ENCODE assay signal across 11 mouse cellular contexts in genomic region chr13:60007593-60007992, GRCm38 (mm10).
DNase-seq lines count a peak whose midpoint lies in the region; ATAC-seq and TF ChIP-seq lines count a peak whose summit lies in the region.
"Had no signal": no experiment of that assay in that cellular context is flagged by ENCODE, and none has a peak within 500 bp of the region (broad histone marks: within the 10 kb centered on the region; RNA-seq: fewer than 3 reads in every experiment).

No protein-coding gene starts in this region.

- H3K4me2 ChIP-seq in embryonic facial prominence, embryonic 14.5 days (ENCODE audit: low read depth, low read length) = no peak overlapping the region
- H3K4me2 ChIP-seq in intestine, postnatal 0 days (replicated peaks; ENCODE audit: low read depth) = no peak overlapping the region

- intact Hi-C loops in heart, postnatal 25 days (cut with DNase I) = no loop called here

- peaks cover 26% of the 10 kb centered on the region for H3K4me1 ChIP-seq in embryonic facial prominence, embryonic 14.5 days (ENCODE audit: control insufficient read depth, insufficient read depth, low read length)
- H3K4me1 ChIP-seq in intestine, postnatal 0 days (replicated peaks; ENCODE audit: control insufficient read depth, insufficient read depth, low read length) = no peaks in the 10 kb centered on the region

- peak; percentile 66 to 69 for DNase-seq in heart, adult 18-20 months
- no peak for DNase-seq in heart, postnatal 25 days (ENCODE audit: low spot score)
- peak; percentile 87 for DNase-seq in embryonic facial prominence, embryonic 14.5 days (ENCODE audit: low spot score)
- peak; percentile 18 for DNase-seq in lung, postnatal 10 days
- no peak for DNase-seq in gastrocnemius, postnatal 10 days
- no peak for DNase-seq in urinary bladder, adult 2 months (ENCODE audit: low spot score)
- DNase-seq: cerebellum, adult 11-12 months; right cerebral cortex, adult 18-20 months had no signal

- no peaks in the 10 kb centered on the region for H3K36me3 ChIP-seq in embryonic facial prominence, embryonic 14.5 days (ENCODE audit: control insufficient read depth, insufficient read depth, low read length)
- H3K36me3 ChIP-seq in intestine, postnatal 0 days (ENCODE audit: control insufficient read depth, insufficient read depth) = no peaks in the 10 kb centered on the region

- no peaks in the 10 kb centered on the region for H3K27me3 ChIP-seq in embryonic facial prominence, embryonic 14.5 days (replicated peaks; ENCODE audit: control insufficient read depth, insufficient read depth, low read length)
- no peaks in the 10 kb centered on the region for H3K27me3 ChIP-seq in intestine, postnatal 0 days (replicated peaks; ENCODE audit: control insufficient read depth, insufficient read depth, low read length)

- H3K9me3 ChIP-seq in embryonic facial prominence, embryonic 14.5 days (ENCODE audit: control insufficient read depth, low read length) = no peaks in the 10 kb centered on the region
- H3K9me3 ChIP-seq in intestine, postnatal 0 days (ENCODE audit: control insufficient read depth) = no peaks in the 10 kb centered on the region

- H3K9ac ChIP-seq in embryonic facial prominence, embryonic 14.5 days (ENCODE audit: low read depth, low read length) = no peak overlapping the region
- no peak overlapping the region for H3K9ac ChIP-seq in intestine, postnatal 0 days (ENCODE audit: low read depth, low read length)

- H3K27ac ChIP-seq in embryonic facial prominence, embryonic 14.5 days (replicated peaks; ENCODE audit: low read depth, low read length) = peak overlapping the region; percentile 10
- H3K27ac ChIP-seq in intestine, postnatal 0 days (ENCODE audit: low read depth, low read length) = no peak overlapping the region
- H3K27ac ChIP-seq: macrophage had no signal

- ATAC-seq in embryonic facial prominence, embryonic 14.5 days (ENCODE audit: low read depth) = peak; percentile 71
- peak; percentile 43 for ATAC-seq in intestine, postnatal 0 days
- ATAC-seq in CD4-positive, CD25-positive, alpha-beta regulatory T cell, adult 4 months = no peak

- no peak for TF ChIP-seq CTCF in intestine, postnatal 0 days (IDR thresholded peaks at IDR 0.05; ENCODE audit: low read depth)

- WGBS in embryonic facial prominence, embryonic 14.5 days = 21% methylated on average over 7 of the region's 7 CpGs
- WGBS in intestine, postnatal 0 days = 13% methylated on average over 7 of the region's 7 CpGs

- no peak overlapping the region for H3K4me3 ChIP-seq in embryonic facial prominence, embryonic 14.5 days (ENCODE audit: low read depth, low read length)
- H3K4me3 ChIP-seq in intestine, postnatal 0 days (ENCODE audit: low read depth, low read length) = no peak overlapping the region

Comparison
In these comparisons a context has a peak if more than half of its experiments do, and no peak if none do; other contexts are left out.
1. DNase-seq: peak in heart, adult 18-20 months (2 of 2), embryonic facial prominence, embryonic 14.5 days (single experiment) and lung, postnatal 10 days (single experiment); none in heart, postnatal 25 days (single experiment), gastrocnemius, postnatal 10 days (single experiment) and urinary bladder, adult 2 months (single experiment).